Mouse (Mus musculus): ENCODE data around the gene Aqp5.

DNA sequence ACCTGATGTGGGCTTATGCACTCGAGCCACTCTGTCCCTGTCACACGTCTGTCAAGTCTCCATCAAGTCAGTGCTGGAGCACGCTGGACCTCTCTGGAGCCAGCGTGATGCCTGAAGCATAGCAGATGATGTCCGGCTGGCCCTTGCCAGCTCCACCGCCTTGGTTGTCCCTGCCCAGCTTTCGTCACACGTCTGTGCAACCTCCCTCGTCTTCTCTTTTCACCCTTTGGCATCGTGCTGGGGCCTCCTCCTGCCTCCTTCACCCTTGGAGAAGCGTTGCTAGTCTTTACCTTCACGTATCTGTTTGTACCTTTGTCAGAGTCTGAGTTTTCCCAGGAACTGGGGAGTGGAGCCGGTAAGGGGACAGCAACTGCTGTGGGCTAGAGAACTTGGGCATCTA lies 23.7 kb downstream of the Aqp5 start:
- TF ChIP-seq EP300 (IDR thresholded peaks at IDR 0.05; ENCODE audit: low read depth) (no peak), CTCF (IDR thresholded peaks at IDR 0.05; ENCODE audit: low read depth) (no peak)
